Mouse (Mus musculus): ENCODE measurements at regions not wholly inside any gene's neighbourhood (a gene's known extent, or its start where the extent isn't known, plus 50 kb on each side); places are given as distances from the start of the nearest gene placed in this dataset.

GRCm38 (mm10) chr8:34496751-34497150 lies 385.2 kb upstream of the Gm10131 start:
- no peaks in the 10 kb centered on the region for H3K4me1 ChIP-seq (ENCODE audit: control insufficient read depth in 1 of 2, insufficient read depth in 2 of 2, low read length in 2 of 2)
- H3K27me3 ChIP-seq (ENCODE audit: control insufficient read depth in 1 of 2, insufficient read depth in 2 of 2, low read length in 2 of 2): no peaks in the 10 kb centered on the region
- no peak for DNase-seq (ENCODE audit: low read depth, low spot score)
- no peaks in the 10 kb centered on the region for H3K79me2 ChIP-seq (ENCODE audit: control insufficient read depth, insufficient read depth, low read length, poor library complexity)
- no peak overlapping the region for H3K9ac ChIP-seq (ENCODE audit: control insufficient read depth, low read depth, low read length, poor library complexity, severe bottlenecking)
- H3K4me3 ChIP-seq (ENCODE audit: control insufficient read depth in 1 of 2, insufficient read depth in 1 of 2, low read depth in 2 of 2, low read length in 2 of 2): no peak overlapping the region
- no peaks in the 10 kb centered on the region for H3K36me3 ChIP-seq (ENCODE audit: control insufficient read depth in 1 of 2, insufficient read depth in 2 of 2, low read length in 2 of 2)
- no peaks in the 10 kb centered on the region for H3K9me3 ChIP-seq (replicated peaks; ENCODE audit: insufficient read depth, low read length)
- no peak overlapping the region for H3K27ac ChIP-seq (ENCODE audit: control insufficient read depth, low read depth, low read length)
- TF ChIP-seq BHLHE40 (IDR thresholded peaks at IDR 0.05; ENCODE audit: borderline replicate concordance, low read depth, low read length) (no peak), MAZ (IDR thresholded peaks at IDR 0.05; ENCODE audit: low read depth, low read length) (no peak), ZNF384 (IDR thresholded peaks at IDR 0.05; ENCODE audit: low read depth, low read length) (no peak), RCOR1 (IDR thresholded peaks at IDR 0.05; ENCODE audit: low read depth, low read length) (no peak), TBP (IDR thresholded peaks at IDR 0.05; ENCODE audit: low read depth, low read length) (no peak), POLR2AphosphoS2 (IDR thresholded peaks at IDR 0.05; ENCODE audit: low read length) (no peak), MEF2A (IDR thresholded peaks at IDR 0.05; ENCODE audit: extremely low read depth, insufficient replicate concordance, low read depth, low read length, poor library complexity, severe bottlenecking) (no peak), TAL1 (IDR thresholded peaks at IDR 0.05; ENCODE audit: low read length) (no peak), NELFE (IDR thresholded peaks at IDR 0.05; ENCODE audit: low read depth, low read length) (no peak), MYC (IDR thresholded peaks at IDR 0.05; ENCODE audit: low read depth, low read length) (no peak), CHD1 (IDR thresholded peaks at IDR 0.05; ENCODE audit: low read depth, low read length) (no peak), GABPA (IDR thresholded peaks at IDR 0.05; ENCODE audit: low read depth, low read length) (no peak), ELF1 (IDR thresholded peaks at IDR 0.05; ENCODE audit: low read depth, low read length) (no peak), TCF12 (IDR thresholded peaks at IDR 0.05; ENCODE audit: low read depth, low read length) (no peak), NRF1 (IDR thresholded peaks at IDR 0.05; ENCODE audit: insufficient read depth, low read depth, low read length, poor library complexity, severe bottlenecking) (no peak), RAD21 (IDR thresholded peaks at IDR 0.05; ENCODE audit: low read depth, low read length) (no peak)

GRCm38 (mm10) chr8:34495974-34496373 lies 384.4 kb upstream of the Gm10131 start:
- Histone ChIP-seq H3K79me2 (ENCODE audit: control insufficient read depth, insufficient read depth, low read length, poor library complexity) (no peaks in the 10 kb centered on the region), H3K36me3 (ENCODE audit: control insufficient read depth in 1 of 2, insufficient read depth in 2 of 2, low read length in 2 of 2) (no peaks in the 10 kb centered on the region), H3K9ac (ENCODE audit: control insufficient read depth, low read depth, low read length, poor library complexity, severe bottlenecking) (no peak overlapping the region), H3K9me3 (replicated peaks; ENCODE audit: insufficient read depth, low read length) (no peaks in the 10 kb centered on the region), H3K4me3 (ENCODE audit: control insufficient read depth in 1 of 2, insufficient read depth in 1 of 2, low read depth in 2 of 2, low read length in 2 of 2) (no peak overlapping the region), H3K27me3 (ENCODE audit: control insufficient read depth in 1 of 2, insufficient read depth in 2 of 2, low read length in 2 of 2) (no peaks in the 10 kb centered on the region), H3K4me1 (ENCODE audit: control insufficient read depth in 1 of 2, insufficient read depth in 2 of 2, low read length in 2 of 2) (no peaks in the 10 kb centered on the region), H3K27ac (ENCODE audit: control insufficient read depth, low read depth, low read length) (no peak overlapping the region)
- DNase-seq (ENCODE audit: low read depth, low spot score): no peak
- TF ChIP-seq POLR2AphosphoS2 (IDR thresholded peaks at IDR 0.05; ENCODE audit: low read length): no peak
- TF ChIP-seq MEF2A (IDR thresholded peaks at IDR 0.05; ENCODE audit: extremely low read depth, insufficient replicate concordance, low read depth, low read length, poor library complexity, severe bottlenecking): no peak
- TF ChIP-seq JUND (IDR thresholded peaks at IDR 0.05; ENCODE audit: low read depth, low read length): no peak
- no peak for TF ChIP-seq GABPA (IDR thresholded peaks at IDR 0.05; ENCODE audit: low read depth, low read length)
- TF ChIP-seq MYB (IDR thresholded peaks at IDR 0.05; ENCODE audit: low read depth, low read length): no peak
- TF ChIP-seq MAFK (IDR thresholded peaks at IDR 0.05; ENCODE audit: borderline replicate concordance, low read depth, low read length): no peak
- TF ChIP-seq TAL1 (IDR thresholded peaks at IDR 0.05; ENCODE audit: low read length): no peak
- TF ChIP-seq ZMIZ1 (IDR thresholded peaks at IDR 0.05; ENCODE audit: low read depth, low read length): no peak
- TF ChIP-seq MXI1 (IDR thresholded peaks at IDR 0.05; ENCODE audit: low read depth, low read length): no peak
- no peak for TF ChIP-seq SIN3A (IDR thresholded peaks at IDR 0.05; ENCODE audit: low read length)
- no peak for TF ChIP-seq USF1 (IDR thresholded peaks at IDR 0.05; ENCODE audit: low read depth, low read length)
- no peak for TF ChIP-seq ZC3H11A (IDR thresholded peaks at IDR 0.05; ENCODE audit: low read depth, low read length)
- TF ChIP-seq POLR2A (IDR thresholded peaks at IDR 0.05; ENCODE audit: control insufficient read depth in 1 of 2, insufficient read depth in 1 of 2, low read depth in 1 of 2, low read length in 2 of 2, poor library complexity in 1 of 2): no peak
- no peak for TF ChIP-seq ELF1 (IDR thresholded peaks at IDR 0.05; ENCODE audit: low read depth, low read length)
- TF ChIP-seq CHD2 (IDR thresholded peaks at IDR 0.05; ENCODE audit: low read length): no peak
- TF ChIP-seq KAT2A (conservative IDR thresholded peaks at IDR 0.05; ENCODE audit: low read depth, low read length): no peak
- no peak for TF ChIP-seq NRF1 (IDR thresholded peaks at IDR 0.05; ENCODE audit: insufficient read depth, low read depth, low read length, poor library complexity, severe bottlenecking)
- no peak for TF ChIP-seq EP300 (IDR thresholded peaks at IDR 0.05; ENCODE audit: low read depth in 1 of 2, low read length in 2 of 2)

All from MEL (cell line).